Mouse (Mus musculus): ENCODE results near the gene Safb.

Safb gene

GRCm38 (mm10) chr17:56655311-56655710 lies 70.7 kb downstream of the Safb start:
- DNase-seq, result no peak
